Mouse (Mus musculus): ENCODE measurements around the gene Gm10322. TPM values are rescaled to one million over a fixed set of nuclear protein-coding genes. Genes with fewer than 3 reads are reported as not detected.
A peak's percentile ranks its signal among the peaks of the same experiment; 100 is the strongest.

Gene Gm10322
- not detected for total RNA-seq (2021)

DNA sequence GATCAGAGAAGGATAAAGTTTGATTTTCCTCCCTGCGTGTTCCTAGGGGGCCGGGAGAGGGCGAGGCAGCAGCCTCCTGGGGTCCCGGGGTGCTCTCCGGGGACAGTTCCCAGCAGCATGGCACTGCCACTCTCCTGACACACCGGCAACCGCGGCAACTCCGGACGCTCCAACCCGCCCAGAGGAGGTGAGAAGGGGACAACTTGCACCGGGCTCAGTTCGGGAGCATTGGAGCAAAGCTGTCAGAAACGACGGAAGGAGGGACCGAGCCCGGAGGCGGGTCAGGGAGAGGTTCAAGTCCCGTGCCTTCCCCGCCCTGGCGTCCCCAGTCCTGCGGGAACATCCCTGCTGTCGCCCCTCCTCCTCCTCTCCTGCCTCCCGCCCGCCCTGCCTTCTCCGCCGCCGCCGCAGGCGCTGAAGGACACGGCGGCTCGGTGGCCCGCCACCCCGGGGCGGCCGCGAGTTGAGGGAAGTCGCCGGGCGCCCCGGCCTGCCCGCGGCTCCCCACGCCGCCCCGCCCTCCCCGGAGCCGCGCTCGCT is at the start of gene Gm10322:
Gm10322 (plus strand) TSS at position 83 of the 540 bp plus-strand sequence.
- peak in 1 of 2 experiments; percentile 72 for DNase-seq
- intact Hi-C loops (cut with DNase I) = loop anchor here (1.0 to 5.0 kb wide), 7 partner anchors 37 to 294 kb away; partner anchors contain the start of genes Micu1 and P4ha1

DNA sequence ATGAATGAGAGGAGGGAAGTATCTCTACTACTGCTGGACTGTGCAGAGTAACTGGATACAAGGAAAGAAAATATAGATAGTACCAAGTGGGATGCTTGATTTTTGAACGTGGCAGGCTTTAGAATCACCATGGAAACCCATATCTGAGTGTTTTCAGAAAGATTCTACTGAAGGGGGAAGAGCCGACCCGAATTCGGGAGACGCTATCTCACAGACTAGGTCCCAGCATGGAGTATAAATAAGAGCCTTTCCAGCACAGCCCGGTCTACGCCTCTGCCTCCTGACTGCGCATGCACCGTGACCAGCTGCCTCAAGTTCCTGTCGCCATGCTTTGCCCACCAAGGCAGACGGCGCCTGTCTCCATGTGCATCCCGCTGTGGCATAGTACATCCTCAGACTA is 48.9 kb upstream of the Gm10322 start:
- intact Hi-C loops (cut with DNase I) = loop anchor here (5.0 kb wide), 1 partner anchor 45 kb away; no protein-coding TSS in a partner anchor
- DNase-seq = no peak

DNA sequence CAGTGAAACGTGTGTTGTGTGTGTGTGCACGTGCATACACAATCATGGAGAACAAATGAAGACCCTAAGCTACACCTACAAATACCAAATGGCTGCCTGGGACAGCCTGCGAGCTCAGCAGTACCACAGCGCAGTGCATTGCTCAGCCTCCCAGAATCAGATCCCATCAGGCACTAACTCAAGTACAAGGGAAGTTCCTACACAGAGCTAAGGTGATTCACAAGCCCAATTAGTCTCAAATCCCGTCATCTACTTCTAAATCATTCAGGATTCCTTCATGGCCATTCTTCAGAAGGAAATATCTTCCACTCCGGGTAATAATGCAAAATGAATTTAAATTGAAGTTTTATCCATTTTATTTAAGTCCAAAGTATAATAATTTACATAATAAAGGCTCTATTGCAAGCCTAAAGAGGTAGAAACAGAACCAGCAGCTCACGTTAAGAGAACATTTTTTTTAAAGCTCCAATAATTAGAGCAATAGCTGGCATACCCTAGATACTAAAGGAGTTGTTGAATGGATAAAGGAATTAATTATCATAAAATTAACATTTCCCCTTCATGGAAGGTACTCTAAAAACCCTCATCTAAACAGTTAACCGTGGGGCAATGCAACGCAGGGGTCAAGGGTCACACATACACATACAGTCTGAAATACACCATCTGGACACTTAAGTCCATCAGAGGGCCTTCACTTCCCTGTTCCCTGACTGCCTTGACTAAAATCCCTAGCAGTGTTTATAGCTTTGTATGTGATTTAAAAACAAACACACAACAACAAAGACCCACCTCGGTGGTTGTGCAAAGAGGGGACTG is 47.0 kb upstream of the Gm10322 start:
- DNase-seq = no peak
- intact Hi-C loops (cut with DNase I) = loop anchor here (5.0 kb wide), 1 partner anchor 47 kb away; no protein-coding TSS in a partner anchor

DNA sequence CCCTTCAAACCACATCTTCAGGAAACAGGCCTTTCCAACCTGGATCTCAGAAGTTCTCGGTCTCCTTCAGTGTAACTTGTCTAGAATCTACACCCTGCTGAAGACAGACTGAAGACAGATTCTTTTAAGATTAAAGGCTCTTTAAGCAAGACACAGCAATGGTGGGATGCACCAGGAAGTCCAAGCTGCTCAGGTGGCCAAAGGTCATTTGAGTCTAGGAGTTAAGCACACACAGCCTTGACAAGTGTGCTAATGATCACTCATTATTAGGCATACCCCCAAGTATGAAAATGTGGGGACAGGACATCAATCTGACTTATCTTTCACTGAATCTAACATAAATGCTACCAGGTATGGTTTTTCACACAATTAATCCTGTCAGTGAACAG is 46.4 kb upstream of the Gm10322 start:
- intact Hi-C loops (cut with DNase I) = loop anchor here (5.0 kb wide), 1 partner anchor 47 kb away; no protein-coding TSS in a partner anchor
- DNase-seq = no peak

DNA sequence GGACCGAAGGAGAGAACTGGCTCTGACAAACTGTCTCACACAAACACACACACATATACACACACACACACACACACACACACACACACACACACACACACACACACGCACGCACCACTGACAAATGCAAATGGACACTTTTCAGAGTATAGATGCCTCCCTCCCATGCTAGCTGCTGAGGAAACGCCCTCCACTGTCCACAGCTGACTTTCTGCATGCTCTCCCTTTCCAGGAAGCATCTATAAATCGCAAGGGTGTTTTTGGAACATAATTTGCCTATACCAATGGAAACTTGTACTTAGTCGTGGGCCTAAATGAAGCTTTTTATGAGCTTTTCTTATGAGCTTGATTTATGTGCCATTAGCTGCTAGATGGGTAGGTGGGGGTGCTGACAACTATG is 45.5 kb upstream of the Gm10322 start:
- intact Hi-C loops (cut with DNase I) = no loop called here
- DNase-seq = no peak

DNA sequence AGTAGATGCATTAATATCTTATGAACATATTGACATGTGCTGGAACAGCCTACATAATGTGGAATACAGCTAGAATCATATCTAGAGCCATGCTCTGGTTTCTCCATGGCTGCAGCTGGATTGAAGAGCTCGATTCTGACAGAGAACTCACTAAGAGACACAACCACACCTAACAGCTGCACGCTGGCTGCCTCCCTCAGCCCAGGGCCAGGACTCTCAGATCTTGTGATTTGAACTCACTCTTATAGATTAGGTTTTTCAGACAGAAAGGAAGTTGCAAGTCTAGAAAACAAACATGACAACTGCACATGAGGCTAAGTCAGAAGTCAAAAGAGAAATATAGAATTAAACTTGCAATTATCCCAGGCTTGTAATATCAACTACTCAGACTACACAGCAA is 45.1 kb upstream of the Gm10322 start:
- no peak for DNase-seq
- intact Hi-C loops (cut with DNase I) = no loop called here

DNA sequence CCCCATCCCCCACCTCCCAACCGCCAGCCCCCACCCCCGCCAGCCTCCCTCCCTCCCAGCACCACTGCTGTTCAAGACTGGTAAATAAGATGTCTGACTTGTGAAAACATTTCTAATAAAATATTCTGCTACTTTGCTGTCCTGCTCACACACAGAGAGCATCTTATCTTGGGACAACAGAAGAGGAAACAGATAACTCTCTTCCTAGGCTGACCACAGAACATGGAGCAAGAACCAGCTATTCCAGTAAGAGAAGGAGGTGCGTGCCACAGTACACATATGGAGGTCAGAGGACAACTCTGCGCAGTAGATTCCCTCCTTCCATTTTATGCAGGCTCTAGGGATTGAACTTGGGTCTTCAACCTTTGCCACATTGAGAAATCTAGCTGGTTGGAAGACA is 44.6 kb upstream of the Gm10322 start:
- no peak for DNase-seq
- intact Hi-C loops (cut with DNase I) = no loop called here

DNA sequence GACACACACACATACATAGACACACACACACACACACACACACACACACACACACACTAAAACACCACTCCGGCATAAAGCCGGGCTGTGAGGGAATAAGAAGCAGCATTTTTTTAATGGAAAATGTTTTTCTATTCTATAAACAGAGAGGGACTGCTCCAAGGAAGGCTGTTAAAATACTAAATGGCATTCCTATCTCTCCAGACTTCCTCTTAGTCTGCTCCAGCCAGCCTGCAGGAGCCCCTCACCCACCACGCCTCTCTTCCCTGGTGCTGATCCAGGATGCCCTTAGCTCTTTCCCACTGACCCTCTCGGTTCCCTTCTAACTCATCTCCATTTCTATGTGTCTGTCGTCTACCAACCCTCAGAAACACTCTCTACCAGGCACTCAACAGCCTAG is 43.9 kb upstream of the Gm10322 start:
- no peak for DNase-seq
- intact Hi-C loops (cut with DNase I) = no loop called here

DNA sequence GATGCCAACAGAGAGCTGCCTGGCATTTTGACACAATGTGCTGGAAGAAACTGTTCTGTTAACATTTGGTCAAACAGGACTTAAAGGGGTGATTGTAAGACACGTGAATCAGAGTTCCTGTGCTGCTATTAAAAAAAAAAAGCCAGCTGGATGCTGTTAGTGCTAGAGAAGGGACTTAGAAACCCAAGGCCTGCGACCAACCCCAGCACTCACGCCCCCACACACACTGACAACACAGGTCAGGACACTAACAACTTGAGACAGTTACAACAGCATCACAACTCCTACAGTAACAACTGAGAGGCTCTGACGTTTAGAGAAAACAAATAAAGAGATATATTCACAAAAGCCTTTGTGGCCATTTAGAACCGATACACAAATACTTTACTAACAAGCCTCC is 39.6 kb upstream of the Gm10322 start:
- DNase-seq = no peak
- intact Hi-C loops (cut with DNase I) = no loop called here

DNA sequence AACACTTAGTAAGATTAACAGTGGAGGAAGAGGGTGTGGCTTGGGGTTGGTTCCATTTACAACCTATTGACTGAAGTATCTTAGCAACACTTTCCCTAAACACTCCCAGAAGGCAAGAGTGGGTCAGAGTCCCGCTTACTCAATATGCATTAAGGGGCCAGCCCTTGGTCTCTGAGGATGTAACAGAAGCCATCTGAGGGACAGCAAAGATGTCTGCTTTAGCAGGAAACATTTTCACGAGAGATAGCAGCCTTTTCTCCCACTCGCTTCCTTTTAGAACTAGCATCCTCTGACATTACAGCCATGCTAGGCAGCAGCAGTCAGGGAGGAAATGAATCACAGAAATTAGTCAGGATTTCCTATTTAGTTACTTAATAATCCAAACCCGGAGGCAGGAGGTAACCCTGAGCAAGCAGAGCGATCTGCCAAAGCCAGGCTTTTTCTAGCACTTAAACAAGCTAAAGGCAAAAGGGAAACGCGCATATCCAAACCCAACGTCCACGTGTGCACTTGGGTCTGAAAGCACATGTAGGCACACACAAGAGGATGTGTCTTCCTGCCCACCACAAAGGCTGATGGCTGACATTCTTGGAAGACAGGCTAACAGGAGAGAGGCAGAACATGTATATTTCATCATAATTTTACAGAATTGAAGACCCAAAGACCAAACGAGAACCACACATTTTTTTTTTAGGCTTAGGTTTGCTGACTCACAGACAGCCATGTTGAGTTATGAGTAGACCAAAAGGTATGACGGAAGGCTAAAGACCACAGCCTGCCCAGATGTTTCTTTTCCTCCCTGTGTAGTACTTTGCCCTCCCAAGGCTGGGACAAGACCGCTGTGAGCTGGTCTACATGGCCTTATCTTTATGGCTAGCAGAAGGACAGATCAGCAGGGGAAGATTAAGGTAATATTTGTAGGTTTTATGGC is 37.7 kb upstream of the Gm10322 start:
- intact Hi-C loops (cut with DNase I) = loop anchor here (2.0 kb wide), 1 partner anchor 37 kb away; no protein-coding TSS in a partner anchor
- DNase-seq = peak; percentile 37 to 53

DNA sequence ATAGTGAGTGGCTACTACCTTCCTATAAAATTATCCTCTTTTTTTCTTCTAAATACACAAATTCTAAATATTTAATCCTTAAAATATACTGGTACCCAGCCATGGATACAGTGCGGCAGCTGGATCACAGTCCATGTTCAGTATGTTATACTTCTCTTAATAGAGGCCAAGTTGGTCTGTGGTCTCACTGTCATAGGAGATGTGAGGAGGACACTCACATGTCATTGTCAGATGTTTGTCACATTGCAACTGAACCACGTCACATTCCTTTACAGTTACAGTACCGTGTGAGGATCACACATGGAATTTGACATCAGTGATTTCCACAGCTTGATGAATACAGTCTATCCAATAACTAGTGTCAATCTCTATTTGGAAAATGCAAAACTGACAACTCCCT is 36.2 kb upstream of the Gm10322 start:
- DNase-seq = no peak
- intact Hi-C loops (cut with DNase I) = loop anchor here (2.0 kb wide), 1 partner anchor 35 kb away; no protein-coding TSS in a partner anchor

DNA sequence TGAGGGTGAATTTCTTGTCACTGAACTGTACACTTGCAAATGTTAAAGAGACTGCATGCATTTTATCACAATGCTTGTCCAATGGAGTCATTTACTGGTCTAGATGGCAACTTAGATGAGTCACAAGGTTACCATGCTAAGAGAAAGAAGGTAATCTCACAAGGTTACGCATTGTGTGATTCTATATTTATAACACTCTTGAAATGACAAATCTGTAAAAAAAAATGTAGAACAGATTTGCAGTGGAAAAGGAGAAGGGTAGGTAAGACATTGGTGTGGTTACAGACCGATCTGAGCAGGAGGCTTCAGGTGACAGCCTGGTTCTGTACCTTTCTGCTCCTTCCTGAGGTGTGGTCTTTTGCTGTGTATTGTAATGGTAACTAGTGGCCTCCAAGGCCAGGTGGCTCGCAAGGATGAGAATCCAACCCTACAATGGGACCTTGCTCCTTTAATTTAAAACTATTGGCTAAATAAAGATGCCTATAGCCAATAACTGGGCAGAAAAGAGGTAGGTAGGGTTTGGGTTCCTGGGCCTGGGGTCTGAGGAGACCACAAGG is 35.2 kb upstream of the Gm10322 start:
- intact Hi-C loops (cut with DNase I) = no loop called here

DNA sequence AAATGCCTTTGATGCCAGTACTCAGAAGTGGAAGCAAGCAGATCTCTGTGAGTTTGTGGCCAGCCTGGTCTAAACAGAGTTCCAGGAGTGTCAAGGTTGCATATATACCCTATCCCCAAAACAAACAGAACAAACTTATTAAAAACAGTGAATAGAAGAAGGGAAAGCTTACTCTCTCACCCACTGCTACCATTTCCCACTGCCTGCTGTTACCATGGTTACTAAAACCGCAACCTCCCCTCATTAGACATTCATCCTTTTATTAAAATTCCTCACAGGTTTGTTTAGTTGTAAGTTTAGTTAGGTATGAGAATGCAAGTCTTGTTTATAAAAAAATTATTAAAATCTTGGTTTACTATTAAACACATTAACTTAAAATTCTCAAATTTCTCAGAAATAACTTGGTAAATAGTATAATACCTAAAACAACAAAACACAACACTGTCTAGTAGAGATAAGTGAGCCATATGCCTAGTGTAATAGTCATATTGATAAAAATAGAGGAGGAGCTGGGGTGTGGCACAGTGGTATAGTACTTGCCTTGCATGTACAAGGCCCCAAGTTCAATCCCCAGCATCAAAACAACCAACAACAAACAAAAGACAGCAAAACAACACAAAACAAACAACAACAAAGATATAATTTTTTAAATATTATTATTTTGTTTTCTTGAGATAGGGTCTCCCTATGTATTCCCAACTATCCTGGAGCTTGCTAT is 33.9 kb upstream of the Gm10322 start:
- intact Hi-C loops (cut with DNase I) = no loop called here
- DNase-seq = no peak

More for the DNA sequence above, 35.2 kb upstream of the Gm10322 start:
- DNase-seq = no peak

DNA sequence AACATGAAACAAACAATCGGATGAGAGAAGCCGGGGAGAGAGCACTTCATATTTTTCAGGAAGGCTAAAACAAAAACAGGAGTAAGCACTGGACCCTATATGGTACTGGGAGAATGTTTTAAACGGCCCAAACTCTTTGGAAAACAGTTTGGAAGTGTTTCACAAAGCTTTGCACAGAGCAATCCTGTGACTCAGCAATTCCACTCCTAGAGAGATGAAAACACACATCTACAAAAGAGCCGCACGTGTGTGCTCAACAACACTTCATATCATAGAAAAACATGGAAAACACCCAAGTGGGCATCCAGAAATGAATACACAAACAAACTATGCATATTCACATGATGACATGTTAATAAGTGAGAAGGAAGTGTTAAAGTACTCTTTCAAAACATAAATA is 30.2 kb upstream of the Gm10322 start:
- no peak for DNase-seq
- intact Hi-C loops (cut with DNase I) = no loop called here

DNA sequence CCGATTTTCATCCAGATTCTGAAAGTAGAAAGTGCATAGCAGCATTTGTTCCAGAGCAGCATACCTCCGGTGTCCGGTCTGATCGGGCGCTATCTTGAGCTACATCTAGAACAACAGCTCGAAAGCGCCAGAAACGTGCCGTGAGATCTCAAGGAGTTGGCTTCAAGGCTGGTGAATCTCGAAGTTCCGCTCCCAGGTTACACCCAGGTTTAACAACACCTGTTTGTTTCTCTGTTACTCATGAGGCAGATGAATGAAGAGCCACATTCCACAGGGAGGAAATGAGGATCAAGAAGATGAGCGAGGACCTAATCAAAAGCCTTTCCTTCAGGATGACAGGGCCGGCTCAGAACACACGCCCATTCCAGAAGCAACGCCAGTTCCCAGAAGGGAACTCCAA is 29.0 kb upstream of the Gm10322 start:
- intact Hi-C loops (cut with DNase I) = no loop called here
- no peak for DNase-seq

DNA sequence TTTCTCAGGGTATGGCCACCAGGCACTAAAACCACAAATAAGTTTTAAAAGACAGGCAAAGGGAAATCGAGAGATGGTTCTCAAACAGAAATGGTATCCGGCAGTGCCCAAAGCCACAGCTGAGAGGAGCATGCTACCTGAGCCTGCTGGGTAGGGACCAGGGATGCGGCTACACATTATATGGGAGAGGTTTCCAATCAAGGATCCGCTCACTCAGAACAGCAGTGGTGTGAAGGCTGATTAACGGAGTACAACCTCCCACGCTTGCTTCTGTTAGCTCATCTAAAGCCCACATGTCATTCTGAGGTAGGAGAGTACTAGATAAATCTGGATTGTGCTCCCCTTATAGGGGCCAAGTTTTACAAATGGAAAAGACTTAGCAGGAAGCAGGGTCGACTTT is 27.7 kb upstream of the Gm10322 start:
- intact Hi-C loops (cut with DNase I) = no loop called here
- no peak for DNase-seq

DNA sequence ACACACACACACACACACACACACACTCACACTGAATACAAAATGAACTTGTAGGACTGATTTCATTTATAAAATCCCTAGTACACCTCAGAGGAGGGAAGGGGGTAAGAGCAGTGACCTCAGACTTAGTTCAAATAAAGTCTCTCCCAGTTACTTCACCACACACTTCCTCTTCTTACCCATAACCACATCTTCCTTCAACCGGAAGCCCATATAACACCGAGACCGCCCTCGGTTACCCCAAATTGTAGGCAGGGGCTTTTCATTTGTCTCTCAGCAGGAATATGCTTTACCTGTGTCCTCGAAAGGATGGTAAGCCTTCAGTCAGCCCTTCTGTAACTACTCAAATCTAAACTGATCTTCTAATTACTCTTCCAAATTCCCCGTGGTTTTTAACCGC is 26.4 kb upstream of the Gm10322 start:
- no peak for DNase-seq
- intact Hi-C loops (cut with DNase I) = no loop called here

DNA sequence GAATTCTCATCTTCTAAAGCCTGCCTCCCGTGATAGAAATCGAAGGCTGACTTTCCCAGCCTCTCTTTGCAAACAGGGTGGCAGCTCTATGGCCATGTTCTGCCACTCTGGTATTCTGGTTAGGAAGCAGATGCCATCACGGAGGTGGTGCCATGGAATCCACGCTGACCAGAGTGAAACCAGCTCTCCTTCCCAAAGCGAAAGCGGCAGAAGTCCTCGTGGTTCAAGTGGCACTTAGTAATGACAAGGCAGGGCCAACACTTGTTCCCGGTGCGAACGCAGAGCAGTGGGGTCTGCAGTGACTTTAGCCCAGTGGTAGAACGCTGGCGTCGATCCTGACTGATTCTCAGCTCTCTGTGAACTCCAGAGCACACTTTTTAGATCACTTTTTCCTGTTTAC is 26.0 kb upstream of the Gm10322 start:
- DNase-seq = no peak
- intact Hi-C loops (cut with DNase I) = no loop called here

DNA sequence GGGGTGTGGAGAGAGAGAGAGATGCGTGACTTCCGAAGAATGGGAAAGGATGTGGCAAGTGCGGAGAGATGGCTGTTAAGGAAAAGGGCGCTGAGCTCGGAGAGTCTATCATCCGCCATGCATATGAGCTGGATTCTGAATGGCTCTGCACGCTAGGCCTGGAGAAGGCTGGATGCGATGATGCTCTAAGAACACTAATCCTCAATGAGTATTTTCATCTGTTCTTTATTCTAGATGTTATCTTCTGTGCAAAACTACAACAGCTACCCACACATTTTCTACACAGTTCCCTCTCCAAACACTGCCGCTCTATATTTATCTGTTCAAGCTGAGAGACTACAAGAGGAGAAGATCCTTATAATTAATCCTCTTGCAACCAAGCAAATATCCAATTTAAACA is 25.3 kb upstream of the Gm10322 start:
- DNase-seq = no peak
- intact Hi-C loops (cut with DNase I) = no loop called here

Measured in heart, postnatal 36 days (tissue).